Mouse (Mus musculus) right cerebral cortex, postnatal 14 days (tissue): ENCODE results near the gene Kcns1.
"Not testable (repeated sequence)": the region's sequence is repeated elsewhere in the genome, so short reads cannot be mapped to it uniquely, and the experiment has no call there.

ENCODE experiments used
- DNase-seq: peaks from one replicate; pipeline ENCODE4 v3.0.0; 2022

The Kcns1 gene

GRCm38 (mm10) chr2:164170902-164171301 is at the start of gene Kcns1:
Gene Kcns1 (minus strand): TSS chr2:164171113.
- peak; percentile 16 for DNase-seq

GRCm38 (mm10) chr2:164219295-164219694 is 48.4 kb upstream of the Kcns1 start:
- DNase-seq = no peak

- no peak for DNase-seq
Observed at GRCm38 (mm10) chr2:164212711-164213110, 41.8 kb upstream of the Kcns1 start.

- no peak for DNase-seq
Observed at GRCm38 (mm10) chr2:164210892-164211291, 40.0 kb upstream of the Kcns1 start.

GRCm38 (mm10) chr2:164206676-164207075 is 35.8 kb upstream of the Kcns1 start:
- DNase-seq = no peak

GRCm38 (mm10) chr2:164206011-164206410 is 35.1 kb upstream of the Kcns1 start:
- not testable (repeated sequence) for DNase-seq

- no peak for DNase-seq
Observed at GRCm38 (mm10) chr2:164199626-164200327, 28.9 kb upstream of the Kcns1 start, which contains the start of gene Wfdc15a. Gene Wfdc15a (minus strand): TSS chr2:164200130.

- no peak for DNase-seq
Observed at GRCm38 (mm10) chr2:164196700-164196990, 25.7 kb upstream of the Kcns1 start.

- DNase-seq = no peak
Observed at GRCm38 (mm10) chr2:164195971-164196699, 25.2 kb upstream of the Kcns1 start.

GRCm38 (mm10) chr2:164194959-164195630 is 24.2 kb upstream of the Kcns1 start:
- DNase-seq = no peak

- DNase-seq = no peak
Observed at GRCm38 (mm10) chr2:164192279-164192678, 21.4 kb upstream of the Kcns1 start.

GRCm38 (mm10) chr2:164190576-164190975 is 19.7 kb upstream of the Kcns1 start, which contains the start of gene Wfdc12:
Gene Wfdc12 (minus strand): TSS chr2:164190608.
- no peak for DNase-seq

GRCm38 (mm10) chr2:164188722-164189121 is 17.8 kb upstream of the Kcns1 start:
- DNase-seq = no peak

- no peak for DNase-seq
Observed at GRCm38 (mm10) chr2:164184145-164184719, 13.3 kb upstream of the Kcns1 start.

GRCm38 (mm10) chr2:164183340-164183739 is 12.4 kb upstream of the Kcns1 start:
- DNase-seq = no peak

GRCm38 (mm10) chr2:164182692-164183255 is 11.9 kb upstream of the Kcns1 start, which contains the start of gene Wfdc5:
Gene Wfdc5 (minus strand): TSS chr2:164182742.
- DNase-seq = no peak

GRCm38 (mm10) chr2:164180770-164181169 is 9.9 kb upstream of the Kcns1 start:
- DNase-seq = no peak

GRCm38 (mm10) chr2:164180124-164180523 is 9.2 kb upstream of the Kcns1 start:
- peak; percentile 38 for DNase-seq

GRCm38 (mm10) chr2:164177831-164178230 is 6.9 kb upstream of the Kcns1 start:
- no peak for DNase-seq

- no peak for DNase-seq
Observed at GRCm38 (mm10) chr2:164175850-164176249, 4.9 kb upstream of the Kcns1 start.

GRCm38 (mm10) chr2:164174649-164175395 is 3.9 kb upstream of the Kcns1 start:
- peak; percentile 60 for DNase-seq

GRCm38 (mm10) chr2:164173394-164173793 is 2.5 kb upstream of the Kcns1 start:
- DNase-seq = no peak
